Mouse (Mus musculus) liver, embryonic 14.5 days (tissue): Measurements from ENCODE around the gene Lrrc4b. TPM values are rescaled to one million over a fixed set of nuclear protein-coding genes. Genes with fewer than 3 reads are reported as not detected.
A peak's percentile ranks its signal among the peaks of the same experiment; 100 is the strongest.

Experiments
- ATAC-seq: fragments of 200-750 bp; cut with Nextera tagmentation; 2 replicates; pipeline ENCODE4 v1.8.0; 2017; ENCODE audit warnings: moderate number of reproducible peaks, mild to moderate bottlenecking, moderate library complexity; ENCODE audit not compliant: insufficient read depth
- DNase-seq, 3 experiments: peaks; one replicate each; pipeline ENCODE4 v3.0.0-alpha.2; 2012 to 2013; ENCODE audit warnings: low read depth in 3 of 3, low spot score in 3 of 3
- H3K27ac ChIP-seq: fragments of 300-500 bp; sonication (generic); 2 replicates; pipeline ENCODE4 v1.5.1; 2014; ENCODE audit warnings: moderate library complexity, mild to moderate bottlenecking, control low read depth, inconsistent platforms
- H3K27me3 ChIP-seq: fragments of 300-500 bp; sonication (generic); 2 replicates; pipeline ENCODE4 v1.6.1; 2014; ENCODE audit warnings: mild to moderate bottlenecking, low read length, moderate library complexity; ENCODE audit not compliant: control insufficient read depth, insufficient read depth
- H3K36me3 ChIP-seq: fragments of 300-500 bp; sonication (generic); replicated peaks from 2 replicates; pipeline ENCODE4 v1.6.1; 2014; ENCODE audit warnings: low read depth; ENCODE audit not compliant: control insufficient read depth, insufficient read depth
- H3K4me1 ChIP-seq, 2 experiments: fragments of 200-500 bp in 1 of 2; fragments of 300-500 bp in 1 of 2; sonication (generic) in 1 of 2; replicated peaks; 2 replicates each; pipeline ENCODE4 v1.6.1; 2012 to 2014; ENCODE audit warnings: antibody characterized with exemption in 1 of 2, inconsistent platforms in 1 of 2, low read length in 1 of 2; ENCODE audit not compliant: control insufficient read depth in 2 of 2, insufficient read depth in 2 of 2
- H3K4me2 ChIP-seq: fragments of 300-500 bp; sonication (generic); 2 replicates; pipeline ENCODE4 v1.6.1; 2014; ENCODE audit warnings: low read depth, mild to moderate bottlenecking, control low read depth, moderate library complexity
- H3K4me3 ChIP-seq, 2 experiments: fragments of 200-500 bp in 1 of 2; fragments of 300-500 bp in 1 of 2; sonication (generic) in 1 of 2; 2 replicates each; pipeline ENCODE4 v1.5.1; 2012 to 2014; ENCODE audit warnings: low read depth in 2 of 2, low read length in 2 of 2, mild to moderate bottlenecking in 2 of 2, control low read depth in 1 of 2, inconsistent platforms in 1 of 2, moderate library complexity in 1 of 2; ENCODE audit not compliant: insufficient read depth in 1 of 2
- H3K9ac ChIP-seq: fragments of 300-500 bp; sonication (generic); replicated peaks from 2 replicates; pipeline ENCODE4 v1.6.1; 2014; ENCODE audit warnings: mild to moderate bottlenecking, control low read depth, moderate library complexity
- H3K9me3 ChIP-seq: fragments of 300-500 bp; sonication (generic); 2 replicates; pipeline ENCODE4 v1.6.1; 2016; ENCODE audit warnings: low read length, mixed read lengths; ENCODE audit not compliant: control insufficient read depth
- CTCF ChIP-seq: IDR thresholded peaks from 2 replicates; pipeline ENCODE4 v1.5.1; 2016; ENCODE audit warnings: antibody characterized with exemption, low read depth, control low read depth
- EP300 ChIP-seq: IDR thresholded peaks from 2 replicates; pipeline ENCODE4 v1.6.1; 2016; ENCODE audit warnings: antibody characterized with exemption, low read depth
- WGBS: fragments of 180-500 bp; shearing (Covaris S2); extraction: QIAGEN DNeasy Blood & Tissue Kit; methylation state at CpG from one replicate; pipeline ENCODE4 v1.1.7; 2014; ENCODE audit not compliant: insufficient replicate concordance; 5-methylcytosine and 5-hydroxymethylcytosine counted together
- polyA plus RNA-seq, 2 experiments: library from polyadenylated mRNA; depleted of rRNA in 1 of 2; stranded (reverse) in 1 of 2; unstranded in 1 of 2; fragments of >200 nt; fragmentation: Nextera tagmentation in 1 of 2; extraction: Ambion mirVana in 1 of 2; gene quantifications; 2 replicates each; pipeline versions ENCODE4 v1.2.1 to v1.2.3; 2012 to 2014

Gene Lrrc4b
- polyA plus RNA-seq, 2 experiments, result 0.02 TPM; not detected in 1

DNA sequence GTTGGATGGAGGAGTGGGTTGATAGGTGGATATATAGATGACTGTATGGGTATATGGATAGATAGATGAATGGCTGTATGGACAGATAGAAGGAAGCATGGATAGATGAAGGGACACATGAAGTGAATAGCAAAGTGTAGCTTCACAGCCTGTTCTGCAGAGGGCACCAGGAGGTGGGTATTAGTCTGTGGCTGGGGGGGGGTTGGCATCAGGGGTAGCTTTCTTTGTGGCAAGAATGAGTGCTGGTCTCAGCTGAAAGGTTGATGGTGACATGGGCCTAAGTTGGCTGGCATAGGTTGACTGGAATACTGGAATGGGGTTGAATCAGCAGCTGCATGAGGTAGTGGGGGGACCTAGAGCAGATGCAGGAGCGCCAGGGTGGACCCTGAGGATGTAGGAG is 12.4 kb downstream of the Lrrc4b start:
- Histone ChIP-seq H3K4me3 (no peak overlapping the region), H3K36me3 (no peaks in the 10 kb centered on the region), H3K9ac (no peak overlapping the region), H3K9me3 (no peaks in the 10 kb centered on the region), H3K4me2 (no peak overlapping the region), H3K27ac (no peak overlapping the region), H3K4me1 (peaks cover 0 to 2% of the 10 kb centered on the region in 2 experiments; a peak in 3 of 4 replicates), H3K27me3 (peaks cover 69% of the 10 kb centered on the region)
- ATAC-seq (no peak), DNase-seq (no peak)
- WGBS, result 15% methylated on average over 1 of the region's 1 CpGs
- no peak for TF ChIP-seq CTCF
- no peak for TF ChIP-seq EP300

DNA sequence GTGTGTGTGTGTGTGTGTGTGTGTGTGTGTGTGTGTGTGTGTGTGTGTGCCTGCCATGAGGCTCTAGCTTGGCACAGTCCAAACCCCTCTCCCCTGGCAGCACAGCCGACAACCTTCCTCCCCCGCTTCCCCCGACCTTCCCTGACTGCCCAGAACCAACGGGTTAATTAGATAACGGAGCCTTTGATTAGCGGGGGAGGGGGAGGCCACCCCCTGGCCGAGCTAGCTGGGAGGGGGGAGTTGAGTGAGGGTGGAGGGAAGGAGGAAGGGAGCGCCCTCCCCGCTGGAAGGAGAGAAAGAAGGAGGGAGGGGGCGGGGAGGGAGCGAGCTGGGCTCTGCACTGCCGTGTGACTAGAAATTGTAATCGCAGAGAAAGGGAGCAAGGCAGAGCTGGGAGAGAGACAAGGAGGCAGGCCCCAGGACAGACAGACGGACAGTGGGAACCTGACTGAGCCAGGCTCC is 12.9 kb downstream of the Lrrc4b start:
- Histone ChIP-seq H3K9me3 (no peaks in the 10 kb centered on the region), H3K4me2 (no peak overlapping the region), H3K27ac (no peak overlapping the region), H3K4me3 (no peak overlapping the region), H3K27me3 (peaks cover 73% of the 10 kb centered on the region), H3K36me3 (no peaks in the 10 kb centered on the region), H3K4me1 (no peaks in the 10 kb centered on the region), H3K9ac (no peak overlapping the region)
- no peak for ATAC-seq
- TF ChIP-seq CTCF (no peak), EP300 (no peak)
- DNase-seq, result no peak
- WGBS, result 1% methylated on average over 14 of the region's 14 CpGs

DNA sequence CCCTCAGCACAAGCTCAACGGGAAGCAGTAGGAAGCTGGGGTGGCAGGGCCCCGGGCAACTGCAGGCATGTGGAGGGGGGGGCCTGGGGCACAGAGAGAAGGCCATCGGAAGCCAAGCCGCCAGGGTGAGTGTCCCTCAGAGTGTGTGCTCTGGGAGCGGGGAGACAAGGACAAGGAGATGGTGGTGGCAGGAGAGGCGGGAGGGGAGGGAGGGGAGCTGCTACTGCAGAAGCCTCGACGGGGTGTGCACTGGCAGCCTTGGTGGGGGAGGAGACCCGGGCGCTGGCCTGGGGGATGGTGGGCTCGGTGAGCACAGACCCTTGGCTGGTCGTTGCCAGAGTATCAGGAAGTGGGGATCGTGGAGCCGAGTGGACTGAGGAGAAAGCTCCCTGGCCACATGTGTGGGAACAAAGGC is 13.6 kb downstream of the Lrrc4b start:
- Histone ChIP-seq H3K4me3 (no peak overlapping the region), H3K9ac (no peak overlapping the region), H3K27ac (no peak overlapping the region), H3K27me3 (peaks cover 73% of the 10 kb centered on the region), H3K4me1 (no peaks in the 10 kb centered on the region), H3K9me3 (no peaks in the 10 kb centered on the region), H3K36me3 (no peaks in the 10 kb centered on the region), H3K4me2 (no peak overlapping the region)
- TF ChIP-seq CTCF (no peak), EP300 (no peak)
- ATAC-seq, result no peak
- WGBS, result 0% methylated on average over 14 of the region's 14 CpGs
- DNase-seq, result no peak

DNA sequence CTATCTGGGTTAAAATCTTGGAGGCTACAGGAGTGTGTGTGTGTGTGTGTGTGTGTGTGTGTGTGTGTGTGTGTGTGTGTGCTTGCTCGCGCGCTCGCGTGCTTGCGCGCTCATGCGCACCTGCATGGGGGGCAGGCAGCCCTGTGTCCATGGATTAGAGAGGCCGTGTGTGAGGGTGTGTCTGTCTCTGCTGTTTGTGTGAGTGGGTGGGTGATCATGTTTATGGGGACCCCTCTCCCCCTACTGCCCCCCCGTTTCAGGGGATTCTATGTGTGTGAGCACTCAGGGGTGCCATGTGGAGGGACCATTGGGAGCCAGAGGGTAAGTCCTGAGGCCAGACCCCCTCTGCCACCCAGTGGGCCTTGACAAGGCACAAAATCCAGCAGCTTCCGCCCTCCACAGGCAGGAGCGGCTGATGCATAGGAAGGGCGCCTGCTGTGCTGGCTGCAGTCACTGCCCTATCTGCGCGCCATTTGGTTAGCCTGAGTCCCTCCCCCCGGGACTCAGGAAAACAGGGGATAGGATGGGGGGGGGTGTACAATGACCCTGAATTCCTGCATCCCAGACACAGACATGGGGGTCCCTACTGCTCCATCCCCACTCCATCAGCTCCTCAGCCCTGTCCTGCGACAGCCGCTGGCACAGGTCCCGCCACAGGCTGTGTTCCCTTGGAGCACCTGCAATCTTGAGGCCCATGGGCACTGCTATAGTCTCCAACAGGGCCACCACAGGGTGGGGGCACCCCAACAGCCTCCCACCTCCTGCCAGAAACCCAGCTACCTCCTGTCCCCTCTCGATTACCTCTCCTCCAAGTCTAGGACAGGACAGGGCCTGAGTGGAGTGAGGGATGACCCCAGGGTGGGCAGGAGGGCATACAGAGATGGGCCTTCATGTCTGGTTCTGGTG is 14.7 kb downstream of the Lrrc4b start:
- Histone ChIP-seq H3K27me3 (peaks cover 73% of the 10 kb centered on the region), H3K36me3 (no peaks in the 10 kb centered on the region), H3K9me3 (no peaks in the 10 kb centered on the region), H3K9ac (no peak overlapping the region), H3K4me2 (no peak overlapping the region), H3K4me1 (no peaks in the 10 kb centered on the region), H3K27ac (no peak overlapping the region), H3K4me3 (no peak overlapping the region)
- DNase-seq (no peak), ATAC-seq (no peak)
- WGBS, result 11% methylated on average over 20 of the region's 20 CpGs
- TF ChIP-seq EP300, result no peak
- 0 out of 2 replicates have a peak, but pooled peaks have one; percentile 11 for TF ChIP-seq CTCF

DNA sequence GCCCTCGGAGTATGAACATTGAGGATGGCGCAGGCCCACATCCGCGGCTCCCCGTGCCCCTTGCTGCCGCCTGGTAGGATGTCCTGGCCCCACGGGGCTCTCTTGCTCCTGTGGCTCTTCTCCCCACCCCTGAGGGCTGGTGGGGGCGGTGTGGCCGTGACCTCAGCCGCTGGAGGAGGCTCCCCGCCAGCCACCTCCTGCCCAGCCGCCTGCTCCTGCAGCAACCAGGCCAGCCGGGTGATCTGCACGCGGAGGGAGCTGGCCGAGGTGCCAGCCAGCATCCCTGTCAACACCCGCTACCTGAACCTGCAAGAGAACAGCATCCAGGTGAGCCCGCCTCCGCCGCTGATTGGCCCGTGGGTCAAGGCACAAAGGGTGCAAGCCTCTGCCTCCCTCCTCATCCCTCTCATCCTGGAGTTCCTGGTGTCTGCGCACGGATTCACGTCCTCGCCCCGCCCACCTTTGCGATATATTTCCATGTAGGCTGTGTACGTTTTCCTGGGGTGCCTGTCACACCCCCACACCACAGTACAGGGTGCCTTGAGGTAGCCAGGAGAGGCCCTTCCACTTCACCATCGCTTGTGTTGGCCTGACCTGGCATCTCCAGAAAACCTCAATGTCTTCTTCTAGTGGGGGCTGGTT is 16.2 kb downstream of the Lrrc4b start:
- no peak for TF ChIP-seq CTCF
- TF ChIP-seq EP300, result no peak

More for the DNA sequence above, 16.2 kb downstream of the Lrrc4b start:
- no peaks in the 10 kb centered on the region for H3K9me3 ChIP-seq
- no peak overlapping the region for H3K27ac ChIP-seq
- WGBS, result 7% methylated on average over 29 of the region's 29 CpGs
- no peaks in the 10 kb centered on the region for H3K36me3 ChIP-seq
- ATAC-seq (no peak), DNase-seq (no peak)
- no peak overlapping the region for H3K9ac ChIP-seq
- no peak overlapping the region for H3K4me3 ChIP-seq
- no peaks in the 10 kb centered on the region for H3K4me1 ChIP-seq
- H3K4me2 ChIP-seq, result no peak overlapping the region
- peaks cover 65% of the 10 kb centered on the region for H3K27me3 ChIP-seq
